Mouse (Mus musculus): ENCODE data around the gene Cd6. TPM values are rescaled to one million over a fixed set of nuclear protein-coding genes. Genes with fewer than 3 reads are reported as not detected.

Cd6 gene
- total and polyA plus RNA-seq, 3 experiments, result 0.09 to 0.73 (median 0.17) TPM

DNA sequence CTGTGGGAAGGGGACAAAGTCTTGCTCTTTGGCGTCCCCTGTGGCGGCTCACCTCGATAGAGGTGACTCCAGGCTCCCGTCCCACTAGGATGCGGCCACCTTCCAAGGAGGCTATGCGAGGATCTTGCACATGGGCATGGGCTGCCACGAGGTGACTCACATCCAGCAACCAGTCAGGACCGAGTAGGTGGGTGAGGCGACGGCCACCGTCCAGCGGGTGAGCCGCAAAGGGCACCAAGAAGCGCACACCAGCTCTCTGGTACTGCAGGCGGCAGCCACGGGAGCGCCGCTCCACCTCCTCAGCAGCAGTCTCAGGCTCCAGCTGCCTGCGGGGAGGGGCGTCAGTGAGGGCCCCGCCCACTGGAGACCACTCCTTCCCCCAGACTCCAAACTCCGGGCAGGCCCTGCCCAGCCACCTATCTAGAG, 30.2 kb upstream of the Cd6 start:
- DNase-seq (ENCODE audit: extremely low read depth), result no peak
- Histone ChIP-seq H3K4me3 (replicated peaks in 1 of 3; ENCODE audit: low read depth in 2 of 3, low read length in 2 of 3, poor library complexity in 1 of 3) (no peak overlapping the region), H3K9me3 (replicated peaks; ENCODE audit: low read length) (no peaks in the 10 kb centered on the region), H3K27me3 (replicated peaks) (no peaks in the 10 kb centered on the region), H3K4me2 (ENCODE audit: insufficient read depth, low read depth, poor library complexity, severe bottlenecking) (no peak overlapping the region), H3K27ac (ENCODE audit: insufficient read depth, low read depth) (no peak overlapping the region), H3K79me2 (replicated peaks; ENCODE audit: control insufficient read depth, extremely low read depth, insufficient read depth, poor library complexity, severe bottlenecking) (no peaks in the 10 kb centered on the region), H3K9ac (ENCODE audit: insufficient read depth, low read depth) (no peak overlapping the region), H3K4me1 (ENCODE audit: control insufficient read depth in 1 of 2, insufficient read depth in 2 of 2) (peaks cover 5 to 25% of the 10 kb centered on the region in 2 experiments; a peak in 3 of 4 replicates), H3K36me3 (replicated peaks in 1 of 2; ENCODE audit: control insufficient read depth in 1 of 2, insufficient read depth in 1 of 2, low read length in 1 of 2) (peaks cover 46 to 53% of the 10 kb centered on the region in 2 experiments)
- in situ Hi-C loops (cut with MboI; ENCODE audit: low pct_ligation_motif_present, low pct_unique_long_range_greater_than_20kb, low sequenced_read_pairs) (no loop called here), dilution Hi-C loops (cut with MboI; ENCODE audit: extremely low pct_ligation_motif_present, extremely low pct_unique_long_range_greater_than_20kb, low sequenced_read_pairs) (no loop called here)
- no peak; the same call in 1 of the 2 replicates for TF ChIP-seq RAD21 (IDR thresholded peaks at IDR 0.05; ENCODE audit: low read depth, low read length)
- no peak for TF ChIP-seq CTCF (conservative IDR thresholded peaks at IDR 0.05 in 1 of 2, IDR thresholded peaks at IDR 0.05 in 1 of 2; ENCODE audit: low read depth in 2 of 2, low read length in 2 of 2)
- TF ChIP-seq MXI1 (IDR thresholded peaks at IDR 0.05; ENCODE audit: low read depth, low read length), result no peak
- TF ChIP-seq MYC (IDR thresholded peaks at IDR 0.05; ENCODE audit: low read depth, low read length), result no peak
- TF ChIP-seq GABPA (IDR thresholded peaks at IDR 0.05; ENCODE audit: insufficient replicate concordance, low read depth, low read length), result no peak
- no peak for TF ChIP-seq SIN3A (IDR thresholded peaks at IDR 0.05; ENCODE audit: low read length)
- no peak for TF ChIP-seq HCFC1 (IDR thresholded peaks at IDR 0.05; ENCODE audit: low read depth, low read length)
- TF ChIP-seq NRF1 (IDR thresholded peaks at IDR 0.05; ENCODE audit: low read depth, low read length), result no peak
- no peak for TF ChIP-seq MAFK (IDR thresholded peaks at IDR 0.05; ENCODE audit: insufficient replicate concordance, low read length)
- no peak for TF ChIP-seq CHD2 (IDR thresholded peaks at IDR 0.05; ENCODE audit: low read length)
- TF ChIP-seq POLR2AphosphoS2 (IDR thresholded peaks at IDR 0.05; ENCODE audit: low read depth, low read length), result no peak
- no peak for TF ChIP-seq UBTF (IDR thresholded peaks at IDR 0.05; ENCODE audit: low read depth, low read length)
- TF ChIP-seq SMC3 (IDR thresholded peaks at IDR 0.05; ENCODE audit: low read depth, low read length), result no peak
- TF ChIP-seq JUND (conservative IDR thresholded peaks at IDR 0.05; ENCODE audit: low read depth, low read length), result no peak
- no peak for TF ChIP-seq TCF12 (IDR thresholded peaks at IDR 0.05; ENCODE audit: low read depth, low read length)
- TF ChIP-seq KAT2A (IDR thresholded peaks at IDR 0.05; ENCODE audit: insufficient replicate concordance, low read length), result no peak
- TF ChIP-seq USF2 (conservative IDR thresholded peaks at IDR 0.05; ENCODE audit: low read depth, low read length), result no peak

DNA sequence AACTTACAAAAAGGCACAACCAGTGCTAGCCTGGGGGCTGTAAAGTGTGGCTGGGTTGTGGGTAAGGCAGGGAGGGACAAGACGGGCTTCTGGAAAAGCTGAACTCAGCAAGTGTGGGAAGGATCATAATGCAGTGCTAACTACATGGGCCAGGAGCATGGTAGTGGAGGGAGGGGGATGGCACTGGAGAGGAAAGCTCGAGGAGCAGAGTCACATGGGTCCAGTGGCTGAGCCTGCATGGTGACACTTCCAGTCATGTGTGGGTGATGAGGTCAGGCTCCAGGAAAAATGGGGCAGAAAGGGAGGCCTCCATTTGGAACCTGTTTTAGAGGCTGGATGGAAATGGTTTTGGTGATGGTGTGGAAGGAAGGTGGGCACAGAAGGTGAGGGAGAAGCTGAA, 26.7 kb upstream of the Cd6 start:
- Histone ChIP-seq H3K79me2 (replicated peaks; ENCODE audit: control insufficient read depth, extremely low read depth, insufficient read depth, poor library complexity, severe bottlenecking) (no peaks in the 10 kb centered on the region), H3K9ac (ENCODE audit: insufficient read depth, low read depth) (no peak overlapping the region), H3K4me1 (ENCODE audit: control insufficient read depth in 1 of 2, insufficient read depth in 2 of 2) (peaks cover 5 to 20% of the 10 kb centered on the region in 2 experiments; a peak in 3 of 4 replicates), H3K27ac (ENCODE audit: insufficient read depth, low read depth) (no peak overlapping the region), H3K9me3 (replicated peaks; ENCODE audit: low read length) (no peaks in the 10 kb centered on the region), H3K36me3 (replicated peaks in 1 of 2; ENCODE audit: control insufficient read depth in 1 of 2, insufficient read depth in 1 of 2, low read length in 1 of 2) (peaks cover 80 to 89% of the 10 kb centered on the region in 2 experiments), H3K4me3 (replicated peaks in 1 of 3; ENCODE audit: low read depth in 2 of 3, low read length in 2 of 3, poor library complexity in 1 of 3) (no peak overlapping the region), H3K4me2 (ENCODE audit: insufficient read depth, low read depth, poor library complexity, severe bottlenecking) (no peak overlapping the region), H3K27me3 (replicated peaks) (no peaks in the 10 kb centered on the region)
- dilution Hi-C loops (cut with MboI; ENCODE audit: extremely low pct_ligation_motif_present, extremely low pct_unique_long_range_greater_than_20kb, low sequenced_read_pairs) (no loop called here), in situ Hi-C loops (cut with MboI; ENCODE audit: low pct_ligation_motif_present, low pct_unique_long_range_greater_than_20kb, low sequenced_read_pairs) (no loop called here)
- TF ChIP-seq RAD21 (IDR thresholded peaks at IDR 0.05; ENCODE audit: low read depth, low read length) (no peak), SMC3 (IDR thresholded peaks at IDR 0.05; ENCODE audit: low read depth, low read length) (no peak), CTCF (conservative IDR thresholded peaks at IDR 0.05 in 1 of 2, IDR thresholded peaks at IDR 0.05 in 1 of 2; ENCODE audit: low read depth in 2 of 2, low read length in 2 of 2) (no peak), NRF1 (IDR thresholded peaks at IDR 0.05; ENCODE audit: low read depth, low read length) (no peak)
- DNase-seq (ENCODE audit: extremely low read depth), result no peak

Measured in CH12.LX (cell line).